Mouse (Mus musculus) MN1 (cell line): ENCODE measurements around the gene Sel1l3.

Experiments used
- DNase-seq: peaks from one replicate; pipeline ENCODE4 v3.0.0-alpha.2; 2016; ENCODE audit warnings: low spot score

Sel1l3 gene

GRCm38 (mm10) chr5:53172908-53173307, 40.8 kb downstream of the Sel1l3 start:
- DNase-seq = no peak

GRCm38 (mm10) chr5:53172256-53172636, 41.5 kb downstream of the Sel1l3 start:
- DNase-seq = no peak

- no peak for DNase-seq
Observed at GRCm38 (mm10) chr5:53171611-53172255, 42.0 kb downstream of the Sel1l3 start.

GRCm38 (mm10) chr5:53167564-53167963, 46.2 kb downstream of the Sel1l3 start:
- no peak for DNase-seq

- DNase-seq = no peak
Observed at GRCm38 (mm10) chr5:53165672-53166071, 48.1 kb downstream of the Sel1l3 start.

GRCm38 (mm10) chr5:53162436-53162835, 51.3 kb downstream of the Sel1l3 start:
- DNase-seq = no peak

- DNase-seq = no peak
Observed at GRCm38 (mm10) chr5:53161506-53162186, 52.1 kb downstream of the Sel1l3 start.

GRCm38 (mm10) chr5:53160207-53160606, 53.5 kb downstream of the Sel1l3 start:
- DNase-seq = no peak

GRCm38 (mm10) chr5:53159631-53160030, 54.1 kb downstream of the Sel1l3 start:
- DNase-seq = no peak

- DNase-seq = no peak
Observed at GRCm38 (mm10) chr5:53159166-53159565, 54.6 kb downstream of the Sel1l3 start.

- no peak for DNase-seq
Observed at GRCm38 (mm10) chr5:53155985-53156679, 57.6 kb downstream of the Sel1l3 start.

- no peak for DNase-seq
Observed at GRCm38 (mm10) chr5:53154501-53154900, 59.2 kb downstream of the Sel1l3 start.

- no peak for DNase-seq
Observed at GRCm38 (mm10) chr5:53154078-53154477, 59.6 kb downstream of the Sel1l3 start.

- DNase-seq = peak; percentile 43
Observed at GRCm38 (mm10) chr5:53153144-53153543, 60.6 kb downstream of the Sel1l3 start.

GRCm38 (mm10) chr5:53151379-53151960, 62.3 kb downstream of the Sel1l3 start:
- no peak for DNase-seq

GRCm38 (mm10) chr5:53148960-53149685, 64.6 kb downstream of the Sel1l3 start:
- DNase-seq = no peak

GRCm38 (mm10) chr5:53148160-53148923, 65.4 kb downstream of the Sel1l3 start:
- DNase-seq = peak; percentile 45

GRCm38 (mm10) chr5:53147418-53147817, 66.3 kb downstream of the Sel1l3 start:
- DNase-seq = no peak

- DNase-seq = no peak
Observed at GRCm38 (mm10) chr5:53146684-53147061, 67.1 kb downstream of the Sel1l3 start.

GRCm38 (mm10) chr5:53146049-53146683, 67.6 kb downstream of the Sel1l3 start:
- DNase-seq = no peak

- peak; percentile 80 for DNase-seq
Observed at GRCm38 (mm10) chr5:53142587-53142986, 71.1 kb downstream of the Sel1l3 start.
